Mouse (Mus musculus) neural tube, embryonic 11.5 days (tissue): ENCODE data around the gene Dnmt1. TPM values are rescaled to one million over a fixed set of nuclear protein-coding genes. Genes with fewer than 3 reads are reported as not detected.

Experiments
- ATAC-seq: fragments of 200-750 bp; cut with Nextera tagmentation; 2 replicates; pipeline ENCODE4 v1.8.0; 2017; ENCODE audit warnings: moderate number of reproducible peaks, mild to moderate bottlenecking, moderate TSS enrichment, moderate library complexity; ENCODE audit not compliant: insufficient read depth, low FRiP score, low TSS enrichment
- DNase-seq: peaks from one replicate; pipeline ENCODE4 v3.0.0-alpha.2; 2015; ENCODE audit warnings: low spot score
- H3K27ac ChIP-seq: fragments of 300-500 bp; sonication (generic); 2 replicates; pipeline ENCODE4 v1.5.1; 2014; ENCODE audit warnings: low read depth, mild to moderate bottlenecking, low read length
- H3K27me3 ChIP-seq: fragments of 300-500 bp; sonication (generic); 2 replicates; pipeline ENCODE4 v1.6.1; 2014; ENCODE audit warnings: mild to moderate bottlenecking, low read length, mixed read lengths; ENCODE audit not compliant: control insufficient read depth, insufficient read depth
- H3K36me3 ChIP-seq: fragments of 300-500 bp; sonication (generic); 2 replicates; pipeline ENCODE4 v1.6.1; 2014; ENCODE audit warnings: mild to moderate bottlenecking, low read length, moderate library complexity, mixed read lengths; ENCODE audit not compliant: control insufficient read depth, insufficient read depth
- H3K4me1 ChIP-seq: fragments of 300-500 bp; sonication (generic); 2 replicates; pipeline ENCODE4 v1.6.1; 2014; ENCODE audit warnings: low read length, mixed read lengths; ENCODE audit not compliant: control insufficient read depth, insufficient read depth
- H3K4me2 ChIP-seq: fragments of 300-500 bp; sonication (generic); 2 replicates; pipeline ENCODE4 v1.6.1; 2014; ENCODE audit warnings: low read depth, mild to moderate bottlenecking, moderate library complexity
- H3K4me3 ChIP-seq: fragments of 300-500 bp; sonication (generic); 2 replicates; pipeline ENCODE4 v1.5.1; 2014; ENCODE audit warnings: low read depth, low read length
- H3K9ac ChIP-seq: fragments of 300-500 bp; sonication (generic); 2 replicates; pipeline ENCODE4 v1.6.1; 2014; ENCODE audit warnings: mild to moderate bottlenecking, low read length
- H3K9me3 ChIP-seq: fragments of 300-500 bp; sonication (generic); 2 replicates; pipeline ENCODE4 v1.6.1; 2016; ENCODE audit warnings: low read length; ENCODE audit not compliant: control insufficient read depth
- WGBS: fragments of 180-500 bp; shearing (Covaris S2); extraction: QIAGEN DNeasy Blood & Tissue Kit; methylation state at CpG from one replicate; pipeline ENCODE4 v1.1.7; 2014; 5-methylcytosine and 5-hydroxymethylcytosine counted together
- polyA plus RNA-seq: library from polyadenylated mRNA; unstranded; fragments of >200 nt; fragmentation: Nextera tagmentation; extraction: Ambion mirVana; gene quantifications from 2 replicates; pipeline ENCODE4 v1.2.1, GENCODE M21; 2014

Dnmt1 gene
- polyA plus RNA-seq, 1 experiment from 2014 or later, result 72.7 TPM

GRCm38 (mm10) chr9:20952520-20953227, 7.0 kb downstream of the Dnmt1 start:
- Histone ChIP-seq H3K4me2 (peak overlapping the region; percentile 85), H3K9me3 (no peaks in the 10 kb centered on the region)

GRCm38 (mm10) chr9:20951966-20952519, 7.6 kb downstream of the Dnmt1 start:
- Histone ChIP-seq H3K4me2 (peak overlapping the region; percentile 85), H3K4me3 (peak overlapping the region; percentile 69), H3K4me1 (0 out of 2 replicates have a peak, but pooled peaks cover 6% of the 10 kb centered on the region), H3K9ac (peak overlapping the region; percentile 67), H3K9me3 (no peaks in the 10 kb centered on the region), H3K36me3 (no peaks in the 10 kb centered on the region), H3K27ac (0 out of 2 replicates have a peak overlapping the region, but pooled peaks have one; percentile 7), H3K27me3 (no peaks in the 10 kb centered on the region)
- WGBS, result under 1% methylated on average over 17 of the region's 17 CpGs
- ATAC-seq (peak; percentile 75), DNase-seq (no peak)

More at GRCm38 (mm10) chr9:20952520-20953227, 7.0 kb downstream of the Dnmt1 start:
- Histone ChIP-seq H3K27me3 (no peaks in the 10 kb centered on the region), H3K4me3 (peak overlapping the region; percentile 69), H3K4me1 (0 out of 2 replicates have a peak, but pooled peaks cover 6% of the 10 kb centered on the region), H3K36me3 (no peaks in the 10 kb centered on the region), H3K27ac (0 out of 2 replicates have a peak overlapping the region, but pooled peaks have one; percentile 7), H3K9ac (peak overlapping the region; percentile 67)
- under 1% methylated on average over 51 of the region's 51 CpGs for WGBS
- DNase-seq (peak; percentile 96), ATAC-seq (peak; percentile 93)

- ATAC-seq (no peak), DNase-seq (no peak)
- Histone ChIP-seq H3K36me3 (no peaks in the 10 kb centered on the region), H3K9ac (peak overlapping the region; percentile 67), H3K4me3 (peak overlapping the region; percentile 69), H3K4me1 (0 out of 2 replicates have a peak, but pooled peaks cover 6% of the 10 kb centered on the region), H3K27ac (no peak overlapping the region), H3K4me2 (peak overlapping the region; percentile 85), H3K27me3 (no peaks in the 10 kb centered on the region), H3K9me3 (no peaks in the 10 kb centered on the region)
- WGBS, result 21% methylated on average over 14 of the region's 14 CpGs
These were observed 8.2 kb downstream of the Dnmt1 start for GRCm38 (mm10) chr9:20951441-20951840.

GRCm38 (mm10) chr9:20950419-20950818, 9.3 kb downstream of the Dnmt1 start:
- Histone ChIP-seq H3K27ac (no peak overlapping the region), H3K4me2 (no peak overlapping the region), H3K4me3 (no peak overlapping the region), H3K9ac (no peak overlapping the region), H3K27me3 (no peaks in the 10 kb centered on the region), H3K4me1 (0 out of 2 replicates have a peak, but pooled peaks cover 6% of the 10 kb centered on the region), H3K36me3 (no peaks in the 10 kb centered on the region), H3K9me3 (no peaks in the 10 kb centered on the region)
- no peak for DNase-seq
- ATAC-seq, result no peak

GRCm38 (mm10) chr9:20946066-20946880, 13.4 kb downstream of the Dnmt1 start:
- Histone ChIP-seq H3K27ac (no peak overlapping the region), H3K4me2 (no peak overlapping the region), H3K36me3 (no peaks in the 10 kb centered on the region), H3K4me3 (no peak overlapping the region), H3K9ac (no peak overlapping the region), H3K4me1 (0 out of 2 replicates have a peak, but pooled peaks cover 8% of the 10 kb centered on the region), H3K27me3 (no peaks in the 10 kb centered on the region), H3K9me3 (no peaks in the 10 kb centered on the region)
- ATAC-seq, result no peak
- 86% methylated on average over 16 of the region's 16 CpGs for WGBS
- DNase-seq, result no peak

GRCm38 (mm10) chr9:20944697-20945370, 14.9 kb downstream of the Dnmt1 start:
- no peak overlapping the region for H3K4me2 ChIP-seq
- H3K4me1 ChIP-seq, result 0 out of 2 replicates have a peak, but pooled peaks cover 5% of the 10 kb centered on the region
- no peak overlapping the region for H3K27ac ChIP-seq
- H3K9me3 ChIP-seq, result no peaks in the 10 kb centered on the region
- H3K9ac ChIP-seq, result no peak overlapping the region
- peaks cover 9% of the 10 kb centered on the region for H3K36me3 ChIP-seq
- H3K4me3 ChIP-seq, result no peak overlapping the region
- ATAC-seq (no peak), DNase-seq (no peak)
- 71% methylated on average over 4 of the region's 4 CpGs for WGBS
- H3K27me3 ChIP-seq, result no peaks in the 10 kb centered on the region

- H3K4me2 ChIP-seq, result no peak overlapping the region
- H3K27ac ChIP-seq, result 0 out of 2 replicates have a peak overlapping the region, but pooled peaks have one; percentile 11
- WGBS, result 7% methylated on average over 2 of the region's 2 CpGs
- H3K36me3 ChIP-seq, result peaks cover 12% of the 10 kb centered on the region
- H3K27me3 ChIP-seq, result no peaks in the 10 kb centered on the region
- ATAC-seq (no peak), DNase-seq (no peak)
- 0 out of 2 replicates have a peak, but pooled peaks cover 5% of the 10 kb centered on the region for H3K4me1 ChIP-seq
- H3K9ac ChIP-seq, result no peak overlapping the region
- H3K9me3 ChIP-seq, result no peaks in the 10 kb centered on the region
- H3K4me3 ChIP-seq, result no peak overlapping the region
These were observed 15.8 kb downstream of the Dnmt1 start for GRCm38 (mm10) chr9:20943911-20944310.

GRCm38 (mm10) chr9:20943396-20943795, 16.3 kb downstream of the Dnmt1 start:
- H3K9me3 ChIP-seq, result no peaks in the 10 kb centered on the region
- ATAC-seq (no peak), DNase-seq (no peak)
- WGBS, result 93% methylated on average over 7 of the region's 7 CpGs
- H3K4me2 ChIP-seq, result no peak overlapping the region
- no peaks in the 10 kb centered on the region for H3K27me3 ChIP-seq
- no peak overlapping the region for H3K9ac ChIP-seq
- H3K4me1 ChIP-seq, result 0 out of 2 replicates have a peak, but pooled peaks cover 5% of the 10 kb centered on the region
- H3K4me3 ChIP-seq, result no peak overlapping the region
- 0 out of 2 replicates have a peak overlapping the region, but pooled peaks have one; percentile 11 for H3K27ac ChIP-seq
- peaks cover 14% of the 10 kb centered on the region for H3K36me3 ChIP-seq
